Mouse (Mus musculus): Measurements from ENCODE around the gene Slc16a11.
"Not testable (repeated sequence)": the region's sequence is repeated elsewhere in the genome, so short reads cannot be mapped to it uniquely, and the experiment has no call there.

The Slc16a11 gene

GRCm38 (mm10) chr11:70212423-70212822 is at the start of gene Slc16a11:
TSS of gene Slc16a11 (plus strand) at chr11:70212752.
- DNase-seq (ENCODE audit: low read depth, low spot score): no peak

GRCm38 (mm10) chr11:70165972-70166921 is 46.3 kb upstream of the Slc16a11 start:
- no peak for DNase-seq (ENCODE audit: low read depth, low spot score)

GRCm38 (mm10) chr11:70168136-70168535 is 44.4 kb upstream of the Slc16a11 start:
- DNase-seq (ENCODE audit: low read depth, low spot score): no peak

- not testable (repeated sequence) for DNase-seq (ENCODE audit: low read depth, low spot score)
Measured at GRCm38 (mm10) chr11:70169471-70169870, 43.1 kb upstream of the Slc16a11 start.

- DNase-seq (ENCODE audit: low read depth, low spot score): no peak
Measured at GRCm38 (mm10) chr11:70170291-70170690, 42.3 kb upstream of the Slc16a11 start.

- no peak for DNase-seq (ENCODE audit: low read depth, low spot score)
Measured at GRCm38 (mm10) chr11:70171181-70171580, 41.4 kb upstream of the Slc16a11 start.

- no peak for DNase-seq (ENCODE audit: low read depth, low spot score)
Measured at GRCm38 (mm10) chr11:70171847-70172246, 40.7 kb upstream of the Slc16a11 start.

- no peak for DNase-seq (ENCODE audit: low read depth, low spot score)
Measured at GRCm38 (mm10) chr11:70172298-70172697, 40.3 kb upstream of the Slc16a11 start.

- DNase-seq (ENCODE audit: low read depth, low spot score): no peak
Measured at GRCm38 (mm10) chr11:70174491-70174890, 38.1 kb upstream of the Slc16a11 start.

GRCm38 (mm10) chr11:70177647-70178046 is 34.9 kb upstream of the Slc16a11 start:
- DNase-seq (ENCODE audit: low read depth, low spot score): no peak

GRCm38 (mm10) chr11:70178311-70178710 is 34.2 kb upstream of the Slc16a11 start:
- no peak for DNase-seq (ENCODE audit: low read depth, low spot score)

- no peak for DNase-seq (ENCODE audit: low read depth, low spot score)
Measured at GRCm38 (mm10) chr11:70178756-70179155, 33.8 kb upstream of the Slc16a11 start.

- DNase-seq (ENCODE audit: low read depth, low spot score): peak; percentile 35
Measured at GRCm38 (mm10) chr11:70179401-70179800, 33.2 kb upstream of the Slc16a11 start.

- DNase-seq (ENCODE audit: low read depth, low spot score): no peak
Measured at GRCm38 (mm10) chr11:70180496-70180895, 32.1 kb upstream of the Slc16a11 start.

- DNase-seq (ENCODE audit: low read depth, low spot score): no peak
Measured at GRCm38 (mm10) chr11:70185120-70185519, 27.4 kb upstream of the Slc16a11 start.

GRCm38 (mm10) chr11:70189319-70190134 is 23.0 kb upstream of the Slc16a11 start:
- DNase-seq (ENCODE audit: low read depth, low spot score): no peak

- no peak for DNase-seq (ENCODE audit: low read depth, low spot score)
Measured at GRCm38 (mm10) chr11:70191188-70191587, 21.4 kb upstream of the Slc16a11 start.

- DNase-seq (ENCODE audit: low read depth, low spot score): no peak
Measured at GRCm38 (mm10) chr11:70192157-70192556, 20.4 kb upstream of the Slc16a11 start.

GRCm38 (mm10) chr11:70193354-70194285 is 18.9 kb upstream of the Slc16a11 start:
- no peak for DNase-seq (ENCODE audit: low read depth, low spot score)

- no peak for DNase-seq (ENCODE audit: low read depth, low spot score)
Measured at GRCm38 (mm10) chr11:70198332-70198731, 14.2 kb upstream of the Slc16a11 start.

- no peak for DNase-seq (ENCODE audit: low read depth, low spot score)
Measured at GRCm38 (mm10) chr11:70199107-70199506, 13.4 kb upstream of the Slc16a11 start.
